13 mouse cellular contexts compared by ENCODE assay signal in the genomic region with DNA sequence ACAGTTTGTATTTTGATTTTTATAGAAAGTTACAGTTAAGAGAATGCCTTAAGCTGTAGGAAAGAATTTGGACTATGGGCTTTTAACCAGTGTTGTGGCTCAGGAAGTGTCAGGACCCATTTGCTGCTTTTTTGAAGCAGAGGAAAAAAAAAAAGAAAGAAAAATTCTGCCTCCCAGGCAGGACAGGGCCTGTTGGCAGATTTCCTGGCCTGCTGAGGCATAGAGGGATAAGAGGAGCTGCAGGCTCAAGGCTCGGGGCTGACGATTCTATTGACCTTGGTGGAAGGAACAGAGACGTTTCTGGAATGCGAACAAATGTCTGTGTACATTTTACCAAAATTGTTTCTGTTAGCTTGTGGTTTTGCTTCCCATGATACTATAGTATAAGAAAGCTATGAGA.
DNase-seq lines count a peak whose midpoint lies in the region; ATAC-seq lines count a peak whose summit lies in the region.
"Had no signal": no experiment of that assay in that cellular context is flagged by ENCODE, and none has a peak within 500 bp of the region (broad histone marks: within the 10 kb centered on the region; RNA-seq: fewer than 3 reads in every experiment).

No protein-coding gene starts in this region.

- H3K36me3 ChIP-seq in kidney, embryonic 16.5 days (ENCODE audit: insufficient read depth, low read length): peaks cover 22% of the 10 kb centered on the region
- H3K36me3 ChIP-seq in kidney, embryonic 15.5 days: peaks cover 58% of the 10 kb centered on the region
- peaks cover 16% of the 10 kb centered on the region; the same call in 1 of the 2 replicates for H3K36me3 ChIP-seq in midbrain, embryonic 15.5 days (replicated peaks)
- peaks cover 44% of the 10 kb centered on the region for H3K36me3 ChIP-seq in midbrain, embryonic 13.5 days

- no peaks in the 10 kb centered on the region for H3K27me3 ChIP-seq in kidney, embryonic 16.5 days (ENCODE audit: insufficient read depth, low read length)
- H3K27me3 ChIP-seq in kidney, embryonic 15.5 days: no peaks in the 10 kb centered on the region
- no peaks in the 10 kb centered on the region for H3K27me3 ChIP-seq in midbrain, embryonic 15.5 days (replicated peaks)
- H3K27me3 ChIP-seq in midbrain, embryonic 13.5 days: no peaks in the 10 kb centered on the region
- H3K27me3 ChIP-seq: forebrain, embryonic 15.5 days; midbrain, embryonic 12.5 days had no signal

- peak; percentile 28 for DNase-seq in kidney, adult 11 months
- DNase-seq in Muller cell, postnatal 12 days (ENCODE audit: inconsistent ontology term): peak; percentile 31
- DNase-seq in adrenal gland, adult 2 months: peak; percentile 75
- no peak for DNase-seq in gastrocnemius, postnatal 4 days (ENCODE audit: low spot score in 2 of 2)
- DNase-seq: gastrocnemius, postnatal 10 days; retina, postnatal 1 day; thymus, postnatal 4 days had no signal

- WGBS in kidney, embryonic 16.5 days: 79% methylated on average over 4 of the region's 4 CpGs
- 75% methylated on average over 4 of the region's 4 CpGs for WGBS in kidney, embryonic 15.5 days
- WGBS in midbrain, embryonic 15.5 days: 88% methylated on average over 4 of the region's 4 CpGs
- 94% methylated on average over 4 of the region's 4 CpGs for WGBS in midbrain, embryonic 13.5 days

- H3K4me1 ChIP-seq in kidney, embryonic 16.5 days (ENCODE audit: insufficient read depth, low read length): no peaks in the 10 kb centered on the region
- H3K4me1 ChIP-seq in kidney, embryonic 15.5 days: no peaks in the 10 kb centered on the region
- no peaks in the 10 kb centered on the region for H3K4me1 ChIP-seq in midbrain, embryonic 15.5 days
- H3K4me1 ChIP-seq in midbrain, embryonic 13.5 days (replicated peaks): no peaks in the 10 kb centered on the region
- H3K4me1 ChIP-seq: forebrain, embryonic 15.5 days; midbrain, embryonic 12.5 days had no signal

- ATAC-seq in kidney, embryonic 16.5 days (ENCODE audit: low FRiP score, low TSS enrichment): no peak
- ATAC-seq in kidney, embryonic 15.5 days (replicated peaks; ENCODE audit: low FRiP score): no peak
- ATAC-seq in midbrain, embryonic 15.5 days (replicated peaks): no peak
- no peak for ATAC-seq in midbrain, embryonic 13.5 days
- ATAC-seq: forebrain, embryonic 15.5 days had no signal

- no peak overlapping the region for H3K4me2 ChIP-seq in kidney, embryonic 16.5 days (replicated peaks; ENCODE audit: low read depth, low read length)
- no peak overlapping the region for H3K4me2 ChIP-seq in kidney, embryonic 15.5 days
- H3K4me2 ChIP-seq in midbrain, embryonic 15.5 days: no peak overlapping the region
- H3K4me2 ChIP-seq in midbrain, embryonic 13.5 days (replicated peaks): no peak overlapping the region
- H3K4me2 ChIP-seq: forebrain, embryonic 15.5 days; midbrain, embryonic 12.5 days had no signal

- no peaks in the 10 kb centered on the region for H3K9me3 ChIP-seq in kidney, embryonic 16.5 days (ENCODE audit: low read length)
- H3K9me3 ChIP-seq in kidney, embryonic 15.5 days (replicated peaks): no peaks in the 10 kb centered on the region
- H3K9me3 ChIP-seq in midbrain, embryonic 15.5 days: no peaks in the 10 kb centered on the region
- H3K9me3 ChIP-seq in midbrain, embryonic 13.5 days: no peaks in the 10 kb centered on the region
- H3K9me3 ChIP-seq: forebrain, embryonic 15.5 days; midbrain, embryonic 12.5 days had no signal

- no peak overlapping the region for H3K9ac ChIP-seq in kidney, embryonic 16.5 days (replicated peaks; ENCODE audit: low read length)
- no peak overlapping the region for H3K9ac ChIP-seq in kidney, embryonic 15.5 days
- H3K9ac ChIP-seq in midbrain, embryonic 15.5 days: no peak overlapping the region
- no peak overlapping the region for H3K9ac ChIP-seq in midbrain, embryonic 13.5 days (replicated peaks)
- H3K9ac ChIP-seq: forebrain, embryonic 15.5 days; midbrain, embryonic 12.5 days had no signal

- no peak overlapping the region for H3K27ac ChIP-seq in kidney, embryonic 16.5 days (ENCODE audit: low read length)
- H3K27ac ChIP-seq in kidney, embryonic 15.5 days: peak overlapping the region; percentile 48; the same call in 1 of the 2 replicates
- H3K27ac ChIP-seq in midbrain, embryonic 15.5 days: no peak overlapping the region
- no peak overlapping the region for H3K27ac ChIP-seq in midbrain, embryonic 13.5 days
- H3K27ac ChIP-seq: forebrain, embryonic 15.5 days; midbrain, embryonic 12.5 days had no signal

- no peak overlapping the region for H3K4me3 ChIP-seq in kidney, embryonic 16.5 days (ENCODE audit: low read length)
- H3K4me3 ChIP-seq in kidney, embryonic 15.5 days (replicated peaks): no peak overlapping the region
- no peak overlapping the region for H3K4me3 ChIP-seq in midbrain, embryonic 15.5 days
- no peak overlapping the region for H3K4me3 ChIP-seq in midbrain, embryonic 13.5 days (replicated peaks)
- H3K4me3 ChIP-seq: forebrain, embryonic 15.5 days; midbrain, embryonic 12.5 days had no signal

Comparison
In these comparisons a context has a peak if more than half of its experiments do, and no peak if none do; other contexts are left out.
1. DNase-seq: peak in kidney, adult 11 months (single experiment), Muller cell, postnatal 12 days (single experiment) and adrenal gland, adult 2 months (single experiment); none in gastrocnemius, postnatal 4 days (0 of 2).